Mouse (Mus musculus): ENCODE data around the gene P2rx7. TPM values are rescaled to one million over a fixed set of nuclear protein-coding genes. Genes with fewer than 3 reads are reported as not detected.

Gene P2rx7
- polyA plus RNA-seq, 1 experiment, result 1.6 TPM

DNA sequence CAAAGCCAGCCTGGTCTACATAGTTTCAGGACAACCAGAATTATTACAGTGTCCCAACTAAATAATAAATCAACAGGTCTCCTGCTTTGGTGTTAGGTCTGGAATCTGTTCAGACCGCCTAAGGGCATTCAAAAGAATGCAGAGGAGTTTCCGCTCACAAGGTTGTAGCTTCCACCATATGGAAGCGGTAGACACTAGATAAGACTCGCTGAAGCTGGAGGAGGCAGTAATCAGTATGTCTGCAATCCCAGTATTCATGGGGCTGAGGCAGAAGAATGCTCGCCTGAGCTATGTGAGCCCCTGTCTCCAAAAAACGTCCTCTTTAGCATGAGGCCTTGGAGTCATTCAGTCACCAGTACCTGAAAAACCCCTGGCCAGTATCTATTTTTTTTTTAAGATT lies 65.1 kb downstream of the P2rx7 start:
- Histone ChIP-seq H3K36me3 (ENCODE audit: control insufficient read depth, insufficient read depth) (no peaks in the 10 kb centered on the region), H3K79me3 (ENCODE audit: low read depth) (no peaks in the 10 kb centered on the region), H3K27me3 (ENCODE audit: control insufficient read depth, insufficient read depth, insufficient read length) (no peaks in the 10 kb centered on the region), H3K79me2 (ENCODE audit: control insufficient read depth, insufficient read depth) (no peaks in the 10 kb centered on the region), H3K4me3 (ENCODE audit: insufficient read depth, poor library complexity, severe bottlenecking) (no peak overlapping the region), H3ac (ENCODE audit: control insufficient read depth, insufficient read length, low read depth) (no peak overlapping the region)
- TF ChIP-seq USF1 (IDR thresholded peaks at IDR 0.05; ENCODE audit: low read depth) (no peak), MAX (IDR thresholded peaks at IDR 0.05) (no peak), CEBPB (IDR thresholded peaks at IDR 0.05; ENCODE audit: low read depth) (no peak), FOSL1 (IDR thresholded peaks at IDR 0.05; ENCODE audit: insufficient read depth, low read length, poor library complexity, severe bottlenecking) (no peak), MYOG (IDR thresholded peaks at IDR 0.05; ENCODE audit: control insufficient read depth, extremely low read depth, insufficient read length) (no peak), MYOD1 (IDR thresholded peaks at IDR 0.05; ENCODE audit: control insufficient read depth, insufficient read length, low read depth) (no peak), CTCF (IDR thresholded peaks at IDR 0.05; ENCODE audit: control insufficient read depth, insufficient read depth, insufficient read length) (no peak)

- Histone ChIP-seq H3ac (ENCODE audit: control insufficient read depth, insufficient read length, low read depth) (no peak overlapping the region), H3K79me2 (ENCODE audit: control insufficient read depth, insufficient read depth) (no peaks in the 10 kb centered on the region), H3K4me3 (ENCODE audit: insufficient read depth, poor library complexity, severe bottlenecking) (no peak overlapping the region), H3K27me3 (ENCODE audit: control insufficient read depth, insufficient read depth, insufficient read length) (no peaks in the 10 kb centered on the region), H3K79me3 (ENCODE audit: low read depth) (no peaks in the 10 kb centered on the region), H3K36me3 (ENCODE audit: control insufficient read depth, insufficient read depth) (no peaks in the 10 kb centered on the region)
- TF ChIP-seq FOSL1 (IDR thresholded peaks at IDR 0.05; ENCODE audit: insufficient read depth, low read length, poor library complexity, severe bottlenecking), result no peak
- TF ChIP-seq CTCF (IDR thresholded peaks at IDR 0.05; ENCODE audit: control insufficient read depth, insufficient read depth, insufficient read length), result no peak
- TF ChIP-seq MAX (IDR thresholded peaks at IDR 0.05), result no peak
- no peak for TF ChIP-seq USF1 (IDR thresholded peaks at IDR 0.05; ENCODE audit: low read depth)
- no peak for TF ChIP-seq CEBPB (IDR thresholded peaks at IDR 0.05; ENCODE audit: low read depth)
- TF ChIP-seq MYOG (IDR thresholded peaks at IDR 0.05; ENCODE audit: control insufficient read depth, extremely low read depth, insufficient read length), result no peak
- no peak for TF ChIP-seq MYOD1 (IDR thresholded peaks at IDR 0.05; ENCODE audit: control insufficient read depth, insufficient read length, low read depth)
These were observed 72.0 kb downstream of the P2rx7 start for GRCm38 (mm10) chr5:122715723-122716122.

- no peaks in the 10 kb centered on the region for H3K27me3 ChIP-seq (ENCODE audit: control insufficient read depth, insufficient read depth, insufficient read length)
- no peak overlapping the region for H3K4me3 ChIP-seq (ENCODE audit: insufficient read depth, poor library complexity, severe bottlenecking)
- no peak overlapping the region for H3ac ChIP-seq (ENCODE audit: control insufficient read depth, insufficient read length, low read depth)
- H3K79me3 ChIP-seq (ENCODE audit: low read depth), result no peaks in the 10 kb centered on the region
- H3K36me3 ChIP-seq (ENCODE audit: control insufficient read depth, insufficient read depth), result no peaks in the 10 kb centered on the region
- TF ChIP-seq MYOD1 (IDR thresholded peaks at IDR 0.05; ENCODE audit: control insufficient read depth, insufficient read length, low read depth) (no peak), FOSL1 (IDR thresholded peaks at IDR 0.05; ENCODE audit: insufficient read depth, low read length, poor library complexity, severe bottlenecking) (no peak), MAX (IDR thresholded peaks at IDR 0.05) (no peak), MYOG (IDR thresholded peaks at IDR 0.05; ENCODE audit: control insufficient read depth, extremely low read depth, insufficient read length) (no peak), CEBPB (IDR thresholded peaks at IDR 0.05; ENCODE audit: low read depth) (no peak), CTCF (IDR thresholded peaks at IDR 0.05; ENCODE audit: control insufficient read depth, insufficient read depth, insufficient read length) (no peak), USF1 (IDR thresholded peaks at IDR 0.05; ENCODE audit: low read depth) (no peak)
- no peaks in the 10 kb centered on the region for H3K79me2 ChIP-seq (ENCODE audit: control insufficient read depth, insufficient read depth)
These were observed 73.1 kb downstream of the P2rx7 start for GRCm38 (mm10) chr5:122716793-122717192.

GRCm38 (mm10) chr5:122718400-122718799 lies 74.7 kb downstream of the P2rx7 start:
- TF ChIP-seq USF1 (IDR thresholded peaks at IDR 0.05; ENCODE audit: low read depth) (no peak), MYOD1 (IDR thresholded peaks at IDR 0.05; ENCODE audit: control insufficient read depth, insufficient read length, low read depth) (no peak), CTCF (IDR thresholded peaks at IDR 0.05; ENCODE audit: control insufficient read depth, insufficient read depth, insufficient read length) (no peak), MYOG (IDR thresholded peaks at IDR 0.05; ENCODE audit: control insufficient read depth, extremely low read depth, insufficient read length) (no peak), CEBPB (IDR thresholded peaks at IDR 0.05; ENCODE audit: low read depth) (no peak), FOSL1 (IDR thresholded peaks at IDR 0.05; ENCODE audit: insufficient read depth, low read length, poor library complexity, severe bottlenecking) (no peak), MAX (IDR thresholded peaks at IDR 0.05) (no peak)
- no peaks in the 10 kb centered on the region for H3K36me3 ChIP-seq (ENCODE audit: control insufficient read depth, insufficient read depth)
- no peak overlapping the region for H3K4me3 ChIP-seq (ENCODE audit: insufficient read depth, poor library complexity, severe bottlenecking)
- no peaks in the 10 kb centered on the region for H3K79me2 ChIP-seq (ENCODE audit: control insufficient read depth, insufficient read depth)
- H3ac ChIP-seq (ENCODE audit: control insufficient read depth, insufficient read length, low read depth), result no peak overlapping the region
- no peaks in the 10 kb centered on the region for H3K27me3 ChIP-seq (ENCODE audit: control insufficient read depth, insufficient read depth, insufficient read length)
- H3K79me3 ChIP-seq (ENCODE audit: low read depth), result no peaks in the 10 kb centered on the region

DNA sequence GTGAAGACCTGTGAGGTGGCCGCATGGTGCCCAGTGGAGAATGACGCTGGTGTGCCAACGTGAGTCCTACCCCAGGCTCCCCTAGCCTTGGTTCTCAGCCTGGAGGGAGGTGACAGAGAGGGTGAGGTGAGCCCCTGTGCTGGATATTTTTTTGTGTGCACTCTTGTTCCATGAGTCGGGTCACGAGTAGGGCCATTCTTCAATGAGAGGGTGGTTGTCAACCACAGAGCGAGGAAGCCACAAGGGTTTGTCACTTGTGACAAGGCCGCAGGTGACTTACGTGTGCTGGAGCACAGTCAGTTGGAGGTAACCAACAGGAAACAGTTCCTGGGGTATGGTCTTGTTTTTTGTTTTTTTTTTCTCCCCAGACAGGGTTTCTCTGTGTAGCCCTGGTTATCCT lies 75.5 kb downstream of the P2rx7 start:
- H3K27me3 ChIP-seq (ENCODE audit: control insufficient read depth, insufficient read depth, insufficient read length), result no peaks in the 10 kb centered on the region

More for the DNA sequence above, 75.5 kb downstream of the P2rx7 start:
- no peak overlapping the region for H3ac ChIP-seq (ENCODE audit: control insufficient read depth, insufficient read length, low read depth)
- H3K79me3 ChIP-seq (ENCODE audit: low read depth), result no peaks in the 10 kb centered on the region
- H3K36me3 ChIP-seq (ENCODE audit: control insufficient read depth, insufficient read depth), result no peaks in the 10 kb centered on the region
- H3K4me3 ChIP-seq (ENCODE audit: insufficient read depth, poor library complexity, severe bottlenecking), result no peak overlapping the region
- no peak for TF ChIP-seq FOSL1 (IDR thresholded peaks at IDR 0.05; ENCODE audit: insufficient read depth, low read length, poor library complexity, severe bottlenecking)
- TF ChIP-seq MYOG (IDR thresholded peaks at IDR 0.05; ENCODE audit: control insufficient read depth, extremely low read depth, insufficient read length), result no peak
- TF ChIP-seq USF1 (IDR thresholded peaks at IDR 0.05; ENCODE audit: low read depth), result no peak
- no peak for TF ChIP-seq MAX (IDR thresholded peaks at IDR 0.05)
- TF ChIP-seq CEBPB (IDR thresholded peaks at IDR 0.05; ENCODE audit: low read depth), result no peak
- no peak for TF ChIP-seq CTCF (IDR thresholded peaks at IDR 0.05; ENCODE audit: control insufficient read depth, insufficient read depth, insufficient read length)
- TF ChIP-seq MYOD1 (IDR thresholded peaks at IDR 0.05; ENCODE audit: control insufficient read depth, insufficient read length, low read depth), result no peak
- no peaks in the 10 kb centered on the region for H3K79me2 ChIP-seq (ENCODE audit: control insufficient read depth, insufficient read depth)
